Mouse (Mus musculus) embryonic fibroblast, embryonic 13.5 days (primary cell): ENCODE data around the gene Gm4881.

Source experiments
- CTCF ChIP-seq: IDR thresholded peaks from 2 replicates; pipeline ENCODE4 v1.5.1; 2011; ENCODE audit warnings: mild to moderate bottlenecking, control low read depth, low read length, moderate library complexity, borderline replicate concordance; ENCODE audit not compliant: insufficient read depth
- POLR2A ChIP-seq: IDR thresholded peaks from 2 replicates; pipeline ENCODE4 v1.6.1; 2011; ENCODE audit warnings: low read depth, mild to moderate bottlenecking, control low read depth, low read length, moderate library complexity

GRCm38 (mm10) chr7:24969805-24970204 lies 25.5 kb upstream of the Gm4881 start:
- no peak for TF ChIP-seq POLR2A
- no peak for TF ChIP-seq CTCF
